8 mouse cellular contexts compared by ENCODE assay signal in genomic region chr7:35322732-35323420, GRCm38 (mm10). TPM values are rescaled to one million over a fixed set of nuclear protein-coding genes. Genes with fewer than 3 reads are reported as not detected.
A peak's percentile ranks its signal among the peaks of the same experiment; 100 is the strongest.
DNase-seq lines count a peak whose midpoint lies in the region; ATAC-seq and TF ChIP-seq lines count a peak whose summit lies in the region.

No protein-coding gene starts in this region.

- H3K4me1 ChIP-seq in heart, embryonic 11.5 days (ENCODE audit: control insufficient read depth, insufficient read depth, low read length), result 0 out of 2 replicates have a peak, but pooled peaks cover 3% of the 10 kb centered on the region
- H3K4me1 ChIP-seq in ES-E14 (ENCODE audit: control insufficient read depth in 2 of 2, insufficient read depth in 2 of 2, low read length in 2 of 2, poor library complexity in 1 of 2), result peaks cover 0 to 14% of the 10 kb centered on the region in 2 experiments; a peak in 2 of 4 replicates
- peaks cover 7% of the 10 kb centered on the region; the same call in 1 of the 2 replicates for H3K4me1 ChIP-seq in forebrain, embryonic 15.5 days
- H3K4me1 ChIP-seq in midbrain, embryonic 11.5 days (ENCODE audit: control insufficient read depth, insufficient read depth, low read length), result peaks cover 6% of the 10 kb centered on the region

- 7% methylated on average over 11 of the region's 13 CpGs for WGBS in heart, embryonic 11.5 days (ENCODE audit: insufficient replicate concordance)
- WGBS in forebrain, embryonic 15.5 days, result 7% methylated on average over 12 of the region's 13 CpGs
- 7% methylated on average over 11 of the region's 13 CpGs for WGBS in midbrain, embryonic 11.5 days

- no peaks in the 10 kb centered on the region for H3K36me3 ChIP-seq in heart, embryonic 11.5 days (ENCODE audit: control insufficient read depth, insufficient read depth, low read length)
- H3K36me3 ChIP-seq in ES-E14 (ENCODE audit: control insufficient read depth, insufficient read depth, low read length, poor library complexity, severe bottlenecking), result no peaks in the 10 kb centered on the region
- no peaks in the 10 kb centered on the region for H3K36me3 ChIP-seq in forebrain, embryonic 15.5 days
- no peaks in the 10 kb centered on the region for H3K36me3 ChIP-seq in midbrain, embryonic 11.5 days (ENCODE audit: control insufficient read depth, insufficient read depth, low read length)

- no peak for ATAC-seq in heart, embryonic 11.5 days (replicated peaks; ENCODE audit: insufficient number of reproducible peaks, low FRiP score, low TSS enrichment)
- no peak for ATAC-seq in forebrain, embryonic 15.5 days (replicated peaks)
- no peak for ATAC-seq in midbrain, embryonic 11.5 days (ENCODE audit: low FRiP score)
- no peak for ATAC-seq in erythroid progenitor cell, adult 5-6 weeks (replicated peaks; ENCODE audit: low FRiP score, poor library complexity, severe bottlenecking)

- no peak overlapping the region for H3K4me3 ChIP-seq in heart, embryonic 11.5 days (ENCODE audit: low read depth, low read length)
- peak overlapping the region; percentile 47 to 48 for H3K4me3 ChIP-seq in ES-E14 (ENCODE audit: insufficient read depth in 1 of 2, low read depth in 1 of 2, low read length in 2 of 2, poor library complexity in 1 of 2, severe bottlenecking in 1 of 2)
- peak overlapping the region; percentile 9; the same call in 1 of the 2 replicates for H3K4me3 ChIP-seq in forebrain, embryonic 15.5 days
- no peak overlapping the region for H3K4me3 ChIP-seq in midbrain, embryonic 11.5 days (ENCODE audit: low read depth, low read length)

- no peak overlapping the region; the same call in 1 of the 2 replicates for H3K9ac ChIP-seq in heart, embryonic 11.5 days (ENCODE audit: low read depth, low read length)
- peak overlapping the region; percentile 73 for H3K9ac ChIP-seq in ES-E14 (ENCODE audit: insufficient read depth, low read depth, low read length, poor library complexity, severe bottlenecking)
- H3K9ac ChIP-seq in forebrain, embryonic 15.5 days (replicated peaks), result no peak overlapping the region
- H3K9ac ChIP-seq in midbrain, embryonic 11.5 days (ENCODE audit: low read length), result peak overlapping the region; percentile 33

- peak overlapping the region; percentile 37; the same call in 1 of the 2 replicates for H3K4me2 ChIP-seq in heart, embryonic 11.5 days
- H3K4me2 ChIP-seq in forebrain, embryonic 15.5 days (replicated peaks), result peak overlapping the region; percentile 24
- H3K4me2 ChIP-seq in midbrain, embryonic 11.5 days, result peak overlapping the region; percentile 24

- intact Hi-C loops in heart, postnatal 25 days (cut with DNase I), result no loop called here

- in situ Hi-C loops in ES-E14 (cut with MboI; ENCODE audit: low sequenced_read_pairs in 2 of 2, unreplicated experiment in 2 of 2), result no loop called here

- no peaks in the 10 kb centered on the region for H3K9me3 ChIP-seq in heart, embryonic 11.5 days (replicated peaks; ENCODE audit: control insufficient read depth, low read length)
- no peaks in the 10 kb centered on the region for H3K9me3 ChIP-seq in ES-E14 (ENCODE audit: control insufficient read depth, insufficient read depth, low read depth, low read length)
- H3K9me3 ChIP-seq in forebrain, embryonic 15.5 days, result no peaks in the 10 kb centered on the region
- H3K9me3 ChIP-seq in midbrain, embryonic 11.5 days (ENCODE audit: control insufficient read depth, low read length), result no peaks in the 10 kb centered on the region

- H3K27ac ChIP-seq in heart, embryonic 11.5 days (ENCODE audit: low read depth, low read length), result no peak overlapping the region
- peak overlapping the region; percentile 95 for H3K27ac ChIP-seq in ES-E14 (ENCODE audit: insufficient read depth, low read depth, low read length, poor library complexity, severe bottlenecking)
- no peak overlapping the region for H3K27ac ChIP-seq in forebrain, embryonic 15.5 days (replicated peaks)
- no peak overlapping the region for H3K27ac ChIP-seq in midbrain, embryonic 11.5 days (ENCODE audit: low read depth, low read length)

- no peak for DNase-seq in heart, postnatal 25 days (ENCODE audit: low spot score)
- DNase-seq in ES-E14 (ENCODE audit: low read depth, low spot score), result peak; percentile 54
- no peak for DNase-seq in midbrain, embryonic 11.5 days (ENCODE audit: low spot score, missing footprints)
- DNase-seq in left cerebral cortex, adult 8-10 months (ENCODE audit: low spot score in 2 of 2), result no peak
- DNase-seq in frontal cortex, postnatal 25 days (ENCODE audit: low spot score in 2 of 2), result no peak

- H3K27me3 ChIP-seq in heart, embryonic 11.5 days (ENCODE audit: control insufficient read depth, insufficient read depth, low read length), result no peaks in the 10 kb centered on the region
- H3K27me3 ChIP-seq in forebrain, embryonic 15.5 days, result no peaks in the 10 kb centered on the region
- no peaks in the 10 kb centered on the region for H3K27me3 ChIP-seq in midbrain, embryonic 11.5 days (ENCODE audit: control insufficient read depth, insufficient read depth, low read length)

TF ChIP-seq in ES-E14, 5 proteins besides CTCF, POLR2A, EP300 and RAD21:
- TF ChIP-seq ZC3H11A (IDR thresholded peaks at IDR 0.05; ENCODE audit: borderline replicate concordance, low read depth, low read length) (no peak), ZNF384 (IDR thresholded peaks at IDR 0.05; ENCODE audit: low read depth, low read length) (no peak), HCFC1 (IDR thresholded peaks at IDR 0.05; ENCODE audit: borderline replicate concordance, insufficient read depth, low read length) (no peak), CHD2 (IDR thresholded peaks at IDR 0.05; ENCODE audit: low read depth, low read length) (no peak), MAFK (IDR thresholded peaks at IDR 0.05; ENCODE audit: insufficient read depth, low read depth, low read length) (no peak)

RNA-seq across cellular contexts. Expression of gene Gpatch1, which starts 4.6 kb away (rescaled TPM):
- 10.4 and 14.5 TPM in 2 replicates for polyA plus RNA-seq in heart, embryonic 11.5 days (2014; fragmentation: Nextera tagmentation; extraction: Ambion mirVana)
- total RNA-seq in heart, postnatal 25 days (2021), result 1 to 10 TPM; 8.8 to 9.9 TPM
- 10.6 and 11.0 TPM in 2 replicates for total RNA-seq in ES-E14 (2012; rRNA removed)
- 22.8 and 25.2 TPM in 2 replicates for polyA plus RNA-seq in forebrain, embryonic 15.5 days (2015; fragmentation: Nextera tagmentation; extraction: Ambion mirVana)
- polyA plus RNA-seq in midbrain, embryonic 11.5 days (2014; fragmentation: Nextera tagmentation; extraction: Ambion mirVana), result 19.4 and 20.2 TPM in 2 replicates
- 10 to 100 TPM; 24.2 to 27.5 (median 25.3) TPM for total RNA-seq in left cerebral cortex, adult 8-10 months (2022)
- 1.1 and 2.9 TPM in 2 replicates for total RNA-seq in erythroid progenitor cell, adult 5-6 weeks (2015; ENCODE audit: low replicate concordance)
- total RNA-seq in erythroid progenitor cell, adult 5-6 weeks (2017; ENCODE audit: low replicate concordance), result 2.4 and 3.0 TPM in 2 replicates

RNA-seq across cellular contexts. Expression of gene Rhpn2, which starts 11.1 kb away (rescaled TPM):
- polyA plus RNA-seq in heart, embryonic 11.5 days (2014; fragmentation: Nextera tagmentation; extraction: Ambion mirVana), result 8.3 and 8.5 TPM in 2 replicates
- 1 to 10 TPM; 4.4 to 6.0 TPM for total RNA-seq in heart, postnatal 25 days (2021)
- 12.6 and 12.7 TPM in 2 replicates for total RNA-seq in ES-E14 (2012; rRNA removed)
- 0.95 and 1.3 TPM in 2 replicates for polyA plus RNA-seq in forebrain, embryonic 15.5 days (2015; fragmentation: Nextera tagmentation; extraction: Ambion mirVana)
- 1.9 and 2.2 TPM in 2 replicates for polyA plus RNA-seq in midbrain, embryonic 11.5 days (2014; fragmentation: Nextera tagmentation; extraction: Ambion mirVana)
- total RNA-seq in left cerebral cortex, adult 8-10 months (2022), result 1 to 10 TPM; 5.5 to 8.2 (median 7.1) TPM
- total RNA-seq in erythroid progenitor cell, adult 5-6 weeks (2015; ENCODE audit: low replicate concordance), result not detected in 2 replicates
- total RNA-seq in erythroid progenitor cell, adult 5-6 weeks (2017; ENCODE audit: low replicate concordance), result not detected in 2 replicates

Comparison
In these comparisons a context has a peak if more than half of its experiments do, and no peak if none do; other contexts are left out.
1. H3K4me3 ChIP-seq: peak in ES-E14 (2 of 2) and forebrain, embryonic 15.5 days (single experiment); none in heart, embryonic 11.5 days (single experiment) and midbrain, embryonic 11.5 days (single experiment).
2. H3K9ac ChIP-seq: peak in ES-E14 (single experiment) and midbrain, embryonic 11.5 days (single experiment); none in heart, embryonic 11.5 days (single experiment) and forebrain, embryonic 15.5 days (single experiment).
3. RNA of gene Rhpn2, which starts 11.1 kb away (total RNA-seq): 12.6 to 12.7 TPM in ES-E14, 5.5 to 8.2 TPM in left cerebral cortex, adult 8-10 months and 4.4 to 6.0 TPM in heart, postnatal 25 days; not detected in erythroid progenitor cell, adult 5-6 weeks; every median in the first group is over 4 times any median in the second.
4. Peak in every context shown above with its lines, with median percentiles within 50 percentile points of each other: H3K4me2 ChIP-seq.